Mouse (Mus musculus): ENCODE results near the gene Slc13a4. TPM values are rescaled to one million over a fixed set of nuclear protein-coding genes. Genes with fewer than 3 reads are reported as not detected.

The Slc13a4 gene
- polyA plus RNA-seq, 1 experiment = not detected

DNA sequence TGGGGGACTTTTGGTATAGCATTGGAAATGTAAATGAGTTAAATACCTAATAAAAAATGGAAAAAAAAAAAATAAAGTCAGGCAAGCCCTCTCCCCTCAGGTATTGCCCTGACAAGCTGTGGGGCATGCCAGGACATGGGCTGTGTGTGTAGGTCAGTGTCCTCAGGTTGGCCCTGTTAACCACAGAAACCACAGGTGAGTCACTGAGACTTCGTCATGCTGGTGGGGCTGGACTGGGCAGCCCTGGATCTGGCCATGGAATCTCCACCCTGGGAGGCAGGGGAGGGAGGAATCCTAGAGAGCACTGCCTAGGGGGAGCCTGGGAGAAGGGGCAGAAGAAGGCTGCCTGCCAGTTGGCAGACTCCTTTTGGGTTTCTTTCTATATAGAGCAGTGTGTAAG is 15.1 kb upstream of the Slc13a4 start:
- no peak for TF ChIP-seq GATA1 (IDR thresholded peaks at IDR 0.05; ENCODE audit: low read length)

- no peak for TF ChIP-seq GATA1 (IDR thresholded peaks at IDR 0.05; ENCODE audit: low read length)
These were observed 13.2 kb upstream of the Slc13a4 start for GRCm38 (mm10) chr6:35321105-35321504.

- no peak for TF ChIP-seq GATA1 (IDR thresholded peaks at IDR 0.05; ENCODE audit: low read length)
These were observed 11.9 kb upstream of the Slc13a4 start for GRCm38 (mm10) chr6:35319850-35320249.

DNA sequence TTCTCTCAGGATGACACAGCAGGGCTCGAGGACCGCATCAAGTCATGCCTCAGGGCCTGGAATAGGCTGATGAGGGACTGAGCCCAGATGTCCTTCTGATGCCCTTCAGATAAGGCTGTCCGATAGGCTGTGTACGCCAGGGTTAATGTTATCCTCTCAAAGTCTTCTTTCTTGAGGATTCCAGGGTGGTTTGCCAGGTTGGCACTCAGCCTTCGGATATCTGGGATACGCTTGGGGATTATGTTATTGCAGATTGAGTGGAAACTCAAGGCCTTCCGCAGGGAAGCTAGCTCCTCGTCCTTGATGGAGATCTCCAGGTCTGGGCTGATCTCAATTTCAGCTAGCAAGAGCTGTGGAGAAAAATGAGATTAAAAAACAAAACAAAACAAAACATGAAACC is 5.6 kb upstream of the Slc13a4 start:
- TF ChIP-seq GATA1 (IDR thresholded peaks at IDR 0.05; ENCODE audit: low read length) = no peak

DNA sequence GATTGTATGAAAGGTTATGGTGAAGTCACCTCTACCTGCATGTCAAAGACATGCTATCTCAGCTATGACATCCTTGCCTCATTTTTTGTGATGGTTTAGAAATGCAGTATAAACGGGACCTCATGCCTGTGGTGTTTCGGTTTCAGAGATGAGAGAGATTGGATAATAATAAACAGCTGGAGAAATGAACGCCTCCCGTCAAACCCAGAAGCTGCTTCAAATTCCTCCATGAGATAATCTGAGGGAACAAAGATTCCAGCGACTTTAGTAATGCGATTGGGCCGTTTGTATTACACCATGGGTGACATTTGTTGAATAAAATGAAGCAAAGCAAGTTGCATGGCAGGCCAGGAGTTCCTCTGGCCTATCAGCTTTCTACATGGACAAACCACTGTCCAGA is 1.5 kb upstream of the Slc13a4 start:
- TF ChIP-seq GATA1 (IDR thresholded peaks at IDR 0.05; ENCODE audit: low read length) = no peak

GRCm38 (mm10) chr6:35307136-35307535 is 795 bp downstream of the Slc13a4 start:
- TF ChIP-seq GATA1 (IDR thresholded peaks at IDR 0.05; ENCODE audit: low read length) = no peak

DNA sequence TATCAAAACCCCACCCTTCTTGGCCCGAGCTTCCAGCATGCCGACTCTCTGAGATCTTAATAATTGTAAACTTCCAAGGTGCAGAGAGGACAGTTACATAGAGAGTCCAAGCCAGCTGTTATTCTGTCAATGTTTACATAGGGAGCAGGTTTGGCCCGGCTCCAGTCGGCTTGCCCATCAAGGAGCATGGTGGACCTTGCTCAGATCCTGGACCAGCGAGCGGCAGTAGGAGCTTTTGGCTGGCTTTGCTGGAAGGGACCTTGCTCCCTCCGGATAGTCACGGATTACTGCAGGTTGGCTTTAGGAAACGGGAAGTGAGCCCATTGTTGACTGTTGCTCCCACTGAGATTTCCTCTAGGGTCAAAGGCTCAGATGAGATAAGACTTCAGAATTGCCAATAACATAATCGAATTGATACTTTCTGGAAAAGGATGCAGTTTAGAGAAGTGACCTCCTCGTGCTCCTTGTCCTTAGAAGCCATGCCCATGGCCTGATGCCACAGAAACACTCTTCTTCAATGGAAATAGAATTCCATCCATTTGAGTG is 4.5 kb downstream of the Slc13a4 start:
- TF ChIP-seq GATA1 (IDR thresholded peaks at IDR 0.05; ENCODE audit: low read length) = no peak

- no peak for TF ChIP-seq GATA1 (IDR thresholded peaks at IDR 0.05; ENCODE audit: low read length)
These were observed 5.3 kb downstream of the Slc13a4 start for GRCm38 (mm10) chr6:35302581-35302980.

DNA sequence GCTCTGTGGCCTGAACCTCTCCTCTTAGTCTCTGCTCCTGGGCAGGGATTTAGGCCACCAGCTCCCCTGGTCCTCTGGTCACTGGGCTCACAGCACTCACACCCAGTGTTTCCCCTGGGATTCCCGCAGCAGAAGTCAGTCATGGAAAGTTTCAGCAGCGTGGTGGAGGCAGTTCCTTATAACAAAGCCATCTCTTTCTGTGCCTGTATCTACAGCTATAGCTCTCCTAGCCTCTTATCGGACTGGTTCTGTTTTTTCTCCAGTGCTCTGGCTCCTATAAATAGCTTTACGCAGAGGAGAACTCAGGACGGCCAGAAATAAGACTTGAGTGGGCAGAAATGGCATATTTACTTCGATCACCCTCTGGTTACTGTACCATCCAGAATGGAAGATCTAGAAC is 9.6 kb downstream of the Slc13a4 start:
- TF ChIP-seq GATA1 (IDR thresholded peaks at IDR 0.05; ENCODE audit: low read length) = no peak

- no peak for TF ChIP-seq GATA1 (IDR thresholded peaks at IDR 0.05; ENCODE audit: low read length)
These were observed 10.3 kb downstream of the Slc13a4 start for GRCm38 (mm10) chr6:35297516-35298227.

- no peak for TF ChIP-seq GATA1 (IDR thresholded peaks at IDR 0.05; ENCODE audit: low read length)
These were observed 10.9 kb downstream of the Slc13a4 start for GRCm38 (mm10) chr6:35297001-35297400.

GRCm38 (mm10) chr6:35294964-35295363 is 13.0 kb downstream of the Slc13a4 start:
- TF ChIP-seq GATA1 (IDR thresholded peaks at IDR 0.05; ENCODE audit: low read length) = no peak

DNA sequence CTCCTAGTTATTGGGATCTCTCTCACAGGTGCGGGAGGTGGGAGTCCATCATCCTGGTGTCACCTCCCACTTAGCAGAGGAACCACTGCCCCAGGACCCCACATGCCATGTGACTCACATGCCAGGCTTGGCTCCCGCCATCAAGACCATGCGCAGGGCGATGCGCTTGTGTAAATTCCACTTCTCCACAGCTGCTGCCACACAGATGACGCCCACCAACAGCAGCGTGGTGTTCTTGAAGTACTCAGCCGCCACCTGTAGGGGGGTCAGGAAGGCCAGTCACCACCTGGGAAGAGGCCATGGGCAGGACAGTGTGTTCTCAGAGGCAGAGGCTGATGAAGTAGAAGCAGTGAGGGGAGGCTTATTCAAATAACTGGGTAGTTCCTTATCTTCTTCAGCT is 18.3 kb downstream of the Slc13a4 start:
- no peak for TF ChIP-seq GATA1 (IDR thresholded peaks at IDR 0.05; ENCODE audit: low read length)

DNA sequence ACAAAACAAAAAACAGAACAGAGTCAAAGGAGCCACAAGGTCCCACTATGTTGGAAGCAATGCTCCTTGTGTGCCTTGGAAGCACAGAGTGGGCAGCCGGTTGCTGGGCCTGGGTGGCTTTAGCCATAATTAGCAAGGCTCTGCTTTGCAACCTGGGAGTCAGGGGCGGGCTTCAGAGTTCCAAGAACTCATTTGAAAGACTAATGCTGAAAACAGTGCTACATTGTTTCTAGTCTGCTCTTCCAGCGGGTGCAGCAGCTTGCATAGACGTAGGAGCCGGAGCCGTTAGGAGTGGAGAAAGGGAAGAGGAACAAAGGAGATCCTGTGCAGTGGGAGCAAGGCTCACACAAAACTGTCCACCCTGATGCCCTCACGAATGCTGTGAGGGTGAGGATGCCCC is 19.0 kb downstream of the Slc13a4 start:
- TF ChIP-seq GATA1 (IDR thresholded peaks at IDR 0.05; ENCODE audit: low read length) = no peak

DNA sequence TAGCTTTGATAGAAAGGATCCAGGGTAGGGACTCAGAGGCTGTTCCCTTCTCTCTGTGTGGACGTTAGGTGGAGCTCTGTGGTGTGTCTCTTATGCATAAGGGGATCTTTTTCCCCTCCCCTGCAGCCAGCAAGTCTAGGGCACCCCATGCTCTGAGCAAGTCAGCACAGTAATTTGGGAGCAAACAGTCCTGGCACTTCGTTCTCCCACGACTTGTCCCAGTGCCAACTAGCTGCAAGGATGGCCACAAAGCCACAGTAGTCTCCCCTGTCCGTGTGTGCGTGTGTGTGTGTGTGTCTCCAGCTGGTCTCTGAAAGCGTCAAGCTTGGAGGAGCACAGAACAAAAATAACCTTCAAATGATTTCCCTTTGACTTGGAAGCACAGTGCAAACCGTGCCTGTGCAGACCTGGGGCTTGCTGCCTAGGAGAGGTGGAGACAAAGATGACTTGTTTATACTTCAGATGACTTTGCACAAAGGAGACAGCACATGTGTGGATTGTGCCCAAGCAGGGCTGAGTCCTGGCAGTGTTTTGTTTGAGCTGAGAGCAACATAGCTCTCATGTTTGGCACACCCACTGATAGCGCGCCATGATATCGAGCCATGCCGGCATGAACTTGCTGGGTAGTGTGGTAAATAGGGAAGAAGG is 19.7 kb downstream of the Slc13a4 start:
- no peak for TF ChIP-seq GATA1 (IDR thresholded peaks at IDR 0.05; ENCODE audit: low read length)

DNA sequence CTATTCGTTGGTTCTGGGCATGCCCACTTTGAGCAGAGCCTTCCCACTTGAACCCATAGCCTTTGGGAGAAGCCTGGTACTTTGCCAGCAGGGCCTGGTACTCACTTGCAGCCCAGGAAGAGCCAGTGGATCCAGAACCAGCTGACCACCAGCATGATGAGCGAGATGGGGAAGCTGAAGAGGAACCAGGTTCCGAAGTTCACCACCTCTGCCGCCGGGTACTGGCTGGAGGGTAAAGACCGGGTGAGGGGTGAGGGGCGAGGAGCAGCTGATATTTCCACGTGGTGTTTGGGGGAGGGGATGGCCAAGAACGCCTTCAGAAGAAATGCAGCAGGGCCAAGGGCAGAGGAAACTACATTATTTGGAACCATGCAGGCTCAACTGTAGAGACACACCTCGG is 28.6 kb downstream of the Slc13a4 start:
- no peak for TF ChIP-seq GATA1 (IDR thresholded peaks at IDR 0.05; ENCODE audit: low read length)

Data from G1E-ER4 (cell line).